Mouse (Mus musculus) G1E (cell line): ENCODE measurements around the gene Tsku. TPM values are rescaled to one million over a fixed set of nuclear protein-coding genes. Genes with fewer than 3 reads are reported as not detected.

Experiments used
- ATAC-seq: 2 replicates; pipeline ENCODE4 v1.8.0; 2016; ENCODE audit warnings: mild to moderate bottlenecking; ENCODE audit not compliant: insufficient number of reproducible peaks, poor library complexity, low FRiP score, severe bottlenecking; ENCODE audit errors: extremely low read depth
- DNase-seq: peaks from one replicate; pipeline ENCODE4 v3.0.0; 2012; ENCODE audit warnings: low spot score
- H3K27me3 ChIP-seq: 2 replicates; pipeline ENCODE4 v1.6.1; 2012; ENCODE audit warnings: mild to moderate bottlenecking, low read length, inconsistent platforms; ENCODE audit not compliant: insufficient read depth
- H3K36me3 ChIP-seq: replicated peaks from 2 replicates; pipeline ENCODE3; 2012; ENCODE audit warnings: mild to moderate bottlenecking, inconsistent platforms
- H3K4me1 ChIP-seq: 2 replicates; pipeline ENCODE4 v1.6.1; 2012; ENCODE audit warnings: low read depth, low read length, inconsistent platforms, mixed read lengths; ENCODE audit not compliant: insufficient read depth
- H3K4me3 ChIP-seq: 2 replicates; pipeline ENCODE4 v1.5.1; 2012; ENCODE audit warnings: low read depth, mild to moderate bottlenecking, inconsistent platforms, low read length, moderate library complexity, mixed read lengths
- H3K9me3 ChIP-seq: replicated peaks from 2 replicates; pipeline ENCODE4 v1.6.1; 2012; ENCODE audit warnings: inconsistent platforms
- CTCF ChIP-seq: IDR thresholded peaks from 2 replicates; pipeline ENCODE4 v1.5.1; 2012; ENCODE audit warnings: low read depth, low read length, inconsistent platforms, mixed read lengths
- GATA1 ChIP-seq: IDR thresholded peaks from 2 replicates; pipeline ENCODE4 v1.6.1; 2012; ENCODE audit warnings: borderline replicate concordance, low read length, inconsistent platforms, mixed read lengths
- GATA2 ChIP-seq: IDR thresholded peaks from 2 replicates; pipeline ENCODE4 v1.6.1; 2012; ENCODE audit warnings: low read depth, low read length, inconsistent platforms, borderline replicate concordance
- POLR2AphosphoS5 ChIP-seq: IDR thresholded peaks from 2 replicates; pipeline ENCODE4 v1.6.1; 2012; ENCODE audit warnings: low read depth, low read length, inconsistent platforms; ENCODE audit not compliant: insufficient replicate concordance
- TAL1 ChIP-seq: conservative IDR thresholded peaks from 2 replicates; pipeline ENCODE4 v1.6.1; 2012; ENCODE audit warnings: low read depth, low read length, inconsistent platforms, mixed read lengths
- polyA plus RNA-seq: library from polyadenylated mRNA; stranded (reverse); fragments of >175 nt; gene quantifications from 2 replicates; pipeline ENCODE4 v1.2.3, GENCODE M21; 2012
- total RNA-seq, 2 experiments: library from RNA; stranded (forward) in 1 of 2; stranded (reverse) in 1 of 2; fragments of 200-1000 nt in 1 of 2; fragments of >200 nt in 1 of 2; fragmentation: Nextera tagmentation in 1 of 2; gene quantifications; 2 replicates each; pipeline ENCODE4 v1.2.3; 2014 to 2017

Tsku gene
- total and polyA plus RNA-seq, 3 experiments: not detected

- Histone ChIP-seq H3K9me3 (no peaks in the 10 kb centered on the region), H3K4me3 (no peak overlapping the region), H3K36me3 (no peaks in the 10 kb centered on the region), H3K27me3 (no peaks in the 10 kb centered on the region), H3K4me1 (peaks cover 52% of the 10 kb centered on the region)
- TF ChIP-seq TAL1 (no peak), POLR2AphosphoS5 (no peak), GATA1 (no peak), CTCF (no peak), GATA2 (no peak)
- ATAC-seq (no peak), DNase-seq (no peak)
These were observed 35.1 kb downstream of the Tsku start for GRCm38 (mm10) chr7:98326051-98326450.

GRCm38 (mm10) chr7:98324228-98324627 is 36.9 kb downstream of the Tsku start:
- Histone ChIP-seq H3K4me3 (no peak overlapping the region), H3K27me3 (peaks cover 2% of the 10 kb centered on the region; the same call in 1 of the 2 replicates), H3K4me1 (peaks cover 42% of the 10 kb centered on the region), H3K36me3 (no peaks in the 10 kb centered on the region), H3K9me3 (no peaks in the 10 kb centered on the region)
- TF ChIP-seq GATA2 (no peak), POLR2AphosphoS5 (no peak), CTCF (no peak), GATA1 (no peak), TAL1 (no peak)
- ATAC-seq (no peak), DNase-seq (no peak)

GRCm38 (mm10) chr7:98323288-98324019 is 37.7 kb downstream of the Tsku start:
- Histone ChIP-seq H3K9me3 (no peaks in the 10 kb centered on the region), H3K4me3 (no peak overlapping the region), H3K27me3 (peaks cover 2% of the 10 kb centered on the region; the same call in 1 of the 2 replicates), H3K4me1 (peaks cover 35% of the 10 kb centered on the region), H3K36me3 (no peaks in the 10 kb centered on the region)
- no peak for DNase-seq
- no peak for ATAC-seq
- no peak for TF ChIP-seq CTCF
- TF ChIP-seq TAL1: 0 out of 2 replicates have a peak, but pooled peaks have one; percentile 25
- TF ChIP-seq GATA1: no peak
- no peak for TF ChIP-seq POLR2AphosphoS5

- TF ChIP-seq CTCF (no peak), GATA1 (no peak), POLR2AphosphoS5 (no peak), GATA2 (no peak), TAL1 (no peak)
- Histone ChIP-seq H3K9me3 (no peaks in the 10 kb centered on the region), H3K4me3 (no peak overlapping the region), H3K4me1 (peaks cover 33% of the 10 kb centered on the region), H3K36me3 (no peaks in the 10 kb centered on the region), H3K27me3 (peaks cover 2% of the 10 kb centered on the region; the same call in 1 of the 2 replicates)
- DNase-seq (no peak), ATAC-seq (no peak)
These were observed 38.7 kb downstream of the Tsku start for GRCm38 (mm10) chr7:98322415-98322814.

- TF ChIP-seq CTCF (no peak), GATA2 (no peak), GATA1 (no peak), POLR2AphosphoS5 (no peak), TAL1 (no peak)
These were observed 40.0 kb downstream of the Tsku start, which contains the start of gene Acer3 for GRCm38 (mm10) chr7:98321083-98321482. TSS of gene Acer3 (minus strand) at chr7:98321208.

GRCm38 (mm10) chr7:98320006-98320556 is 41.0 kb downstream of the Tsku start:
- peaks cover 32% of the 10 kb centered on the region for H3K4me1 ChIP-seq
- no peak for ATAC-seq

More at GRCm38 (mm10) chr7:98321083-98321482, 40.0 kb downstream of the Tsku start, which contains the start of gene Acer3:
- Histone ChIP-seq H3K4me1 (peaks cover 32% of the 10 kb centered on the region), H3K9me3 (no peaks in the 10 kb centered on the region), H3K36me3 (no peaks in the 10 kb centered on the region), H3K4me3 (no peak within 1 kb of the TSS), H3K27me3 (peaks cover 8% of the 10 kb centered on the region)
- no peak for DNase-seq
- no peak for ATAC-seq

More at GRCm38 (mm10) chr7:98320006-98320556, 41.0 kb downstream of the Tsku start:
- TF ChIP-seq GATA2 (no peak), POLR2AphosphoS5 (no peak), CTCF (no peak)
- Histone ChIP-seq H3K36me3 (no peaks in the 10 kb centered on the region), H3K9me3 (no peaks in the 10 kb centered on the region), H3K27me3 (peaks cover 8% of the 10 kb centered on the region), H3K4me3 (no peak overlapping the region)
- DNase-seq: no peak
